Mouse (Mus musculus) lung, postnatal 0 days (tissue): ENCODE data around the gene Hmbs.

Source experiments
- CTCF ChIP-seq: IDR thresholded peaks from 2 replicates; pipeline ENCODE4 v1.5.1; 2016; ENCODE audit warnings: antibody characterized with exemption, mild to moderate bottlenecking
- EP300 ChIP-seq: IDR thresholded peaks from 2 replicates; pipeline ENCODE4 v1.6.1; 2016; ENCODE audit warnings: antibody characterized with exemption, mild to moderate bottlenecking, control low read depth

- TF ChIP-seq CTCF (no peak), EP300 (no peak)
These were observed 57.0 kb downstream of the Hmbs start for GRCm38 (mm10) chr9:44287003-44287400.
